Mouse (Mus musculus) liver, adult 2 months (tissue): Measurements from ENCODE around the gene Cad.

ENCODE experiments used
- CTCF ChIP-seq: fragments of 200-500 bp; IDR thresholded peaks from 2 replicates; pipeline ENCODE4 v1.5.1; 2011; ENCODE audit warnings: low read depth, low read length, control low read depth
- POLR2A ChIP-seq: fragments of 200-500 bp; IDR thresholded peaks from 2 replicates; pipeline ENCODE4 v1.6.1; 2011; ENCODE audit warnings: low read length, control low read depth; ENCODE audit not compliant: insufficient read depth; ENCODE audit errors: extremely low read depth

DNA sequence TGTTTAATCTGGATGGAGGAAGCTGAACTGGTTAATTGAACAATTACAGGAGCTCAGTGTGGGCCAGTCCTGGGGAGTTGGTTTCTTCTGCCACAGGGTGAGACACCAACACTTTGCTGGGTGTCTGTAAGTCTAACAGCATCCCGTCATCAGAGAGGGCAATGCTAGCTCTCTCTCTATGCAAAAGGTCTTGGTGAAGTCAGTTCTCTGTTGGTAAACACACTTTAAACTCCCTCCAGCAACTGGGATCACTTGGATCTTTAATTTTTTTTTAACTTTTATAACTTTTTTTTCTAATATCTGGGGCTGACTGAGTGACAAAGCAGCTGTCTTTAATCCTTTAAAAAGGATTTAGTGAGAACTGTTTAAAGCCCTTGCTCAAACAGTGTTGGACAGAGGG, 31.9 kb upstream of the Cad start:
- no peak for TF ChIP-seq CTCF
- TF ChIP-seq POLR2A, result no peak
